Mouse (Mus musculus) urinary bladder, postnatal 10 days (tissue): ENCODE results near the gene Eci1.
"Not testable (repeated sequence)": the region's sequence is repeated elsewhere in the genome, so short reads cannot be mapped to it uniquely, and the experiment has no call there.

Experiments used
- DNase-seq: peaks from one replicate; pipeline ENCODE4 v3.0.0; 2022; ENCODE audit warnings: low spot score

Gene Eci1

GRCm38 (mm10) chr17:24426471-24427169, at the start of gene Eci1:
Eci1 (plus strand) TSS chr17:24426641.
- peak; percentile 85 for DNase-seq

GRCm38 (mm10) chr17:24378496-24378895, 47.9 kb upstream of the Eci1 start:
- no peak for DNase-seq

- no peak for DNase-seq
Measured at GRCm38 (mm10) chr17:24383789-24384188, 42.7 kb upstream of the Eci1 start.

GRCm38 (mm10) chr17:24388711-24389110, 37.7 kb upstream of the Eci1 start:
- DNase-seq, result no peak

- DNase-seq, result no peak
Measured at GRCm38 (mm10) chr17:24389865-24390264, 36.6 kb upstream of the Eci1 start.

- no peak for DNase-seq
Measured at GRCm38 (mm10) chr17:24391149-24391548, 35.3 kb upstream of the Eci1 start.

GRCm38 (mm10) chr17:24393527-24393926, 32.9 kb upstream of the Eci1 start:
- DNase-seq, result no peak

- DNase-seq, result no peak
Measured at GRCm38 (mm10) chr17:24394456-24394855, 32.0 kb upstream of the Eci1 start.

GRCm38 (mm10) chr17:24402371-24402770, 24.1 kb upstream of the Eci1 start:
- no peak for DNase-seq

GRCm38 (mm10) chr17:24407116-24407803, 19.2 kb upstream of the Eci1 start:
- no peak for DNase-seq

- DNase-seq, result no peak
Measured at GRCm38 (mm10) chr17:24413557-24414211, 12.8 kb upstream of the Eci1 start.

GRCm38 (mm10) chr17:24414230-24414976, 12.0 kb upstream of the Eci1 start, which contains the start of gene Rnps1:
Rnps1 (plus strand) TSS chr17:24414565.
- peak; percentile 80 for DNase-seq

- DNase-seq, result no peak
Measured at GRCm38 (mm10) chr17:24415011-24415410, 11.4 kb upstream of the Eci1 start.

GRCm38 (mm10) chr17:24416051-24416652, 10.3 kb upstream of the Eci1 start:
- DNase-seq, result no peak

GRCm38 (mm10) chr17:24423114-24423513, 3.3 kb upstream of the Eci1 start:
- no peak for DNase-seq

GRCm38 (mm10) chr17:24424489-24424888, 2.0 kb upstream of the Eci1 start:
- no peak for DNase-seq

- DNase-seq, result not testable (repeated sequence)
Measured at GRCm38 (mm10) chr17:24425326-24425725, 1.1 kb upstream of the Eci1 start.

- no peak for DNase-seq
Measured at GRCm38 (mm10) chr17:24425905-24426304, 536 bp upstream of the Eci1 start.

- no peak for DNase-seq
Measured at GRCm38 (mm10) chr17:24427170-24427557, 723 bp downstream of the Eci1 start.

GRCm38 (mm10) chr17:24429201-24429983, 3.0 kb downstream of the Eci1 start:
- no peak for DNase-seq

- DNase-seq, result no peak
Measured at GRCm38 (mm10) chr17:24437016-24437415, 10.6 kb downstream of the Eci1 start.
